Mouse (Mus musculus) intestine, embryonic 16.5 days (tissue): ENCODE measurements around the gene Il17re. TPM values are rescaled to one million over a fixed set of nuclear protein-coding genes. Genes with fewer than 3 reads are reported as not detected.

Experiments
- ATAC-seq: fragments of 200-750 bp; cut with Nextera tagmentation; 2 replicates; pipeline ENCODE4 v1.8.0; 2017; ENCODE audit warnings: moderate TSS enrichment, moderate library complexity
- H3K27ac ChIP-seq: fragments of 300-500 bp; sonication (generic); 2 replicates; pipeline ENCODE4 v1.5.1; 2014; ENCODE audit warnings: mild to moderate bottlenecking, low read length
- H3K27me3 ChIP-seq: fragments of 300-500 bp; sonication (generic); replicated peaks from 2 replicates; pipeline ENCODE4 v1.6.1; 2014; ENCODE audit warnings: low read length, control low read depth, mixed read lengths; ENCODE audit not compliant: control insufficient read depth, insufficient read depth
- H3K36me3 ChIP-seq: fragments of 300-500 bp; sonication (generic); 2 replicates; pipeline ENCODE4 v1.6.1; 2014; ENCODE audit warnings: low read length, control low read depth; ENCODE audit not compliant: control insufficient read depth, insufficient read depth
- H3K4me1 ChIP-seq: fragments of 300-500 bp; sonication (generic); 2 replicates; pipeline ENCODE4 v1.6.1; 2014; ENCODE audit warnings: low read length, control low read depth, mixed read lengths; ENCODE audit not compliant: control insufficient read depth, insufficient read depth
- H3K4me2 ChIP-seq: fragments of 300-500 bp; sonication (generic); 2 replicates; pipeline ENCODE4 v1.6.1; 2014; ENCODE audit warnings: low read depth, low read length, control low read depth
- H3K4me3 ChIP-seq: fragments of 300-500 bp; sonication (generic); 2 replicates; pipeline ENCODE4 v1.5.1; 2014; ENCODE audit warnings: mild to moderate bottlenecking, low read length
- H3K9ac ChIP-seq: fragments of 300-500 bp; sonication (generic); 2 replicates; pipeline ENCODE4 v1.6.1; 2014; ENCODE audit warnings: low read depth, low read length
- H3K9me3 ChIP-seq: fragments of 300-500 bp; sonication (generic); 2 replicates; pipeline ENCODE4 v1.6.1; 2016; ENCODE audit warnings: low read length, control low read depth; ENCODE audit not compliant: control insufficient read depth
- WGBS: fragments of 180-500 bp; shearing (Covaris S2); extraction: QIAGEN DNeasy Blood & Tissue Kit; methylation state at CpG from one replicate; pipeline ENCODE4 v1.1.7; 2014; 5-methylcytosine and 5-hydroxymethylcytosine counted together
- microRNA-seq: library from miRNA; unstranded; fragments of <30 nt; microRNA quantifications from one replicate; pipeline ENCODE4, GENCODE M21; 2016
- polyA plus RNA-seq: library from polyadenylated mRNA; unstranded; fragments of >200 nt; fragmentation: Nextera tagmentation; extraction: Ambion mirVana; gene quantifications from 2 replicates; pipeline ENCODE4 v1.2.1, GENCODE M21; 2015

Il17re gene
- polyA plus RNA-seq, 1 experiment from 2014 or later, result 9.5 TPM

DNA sequence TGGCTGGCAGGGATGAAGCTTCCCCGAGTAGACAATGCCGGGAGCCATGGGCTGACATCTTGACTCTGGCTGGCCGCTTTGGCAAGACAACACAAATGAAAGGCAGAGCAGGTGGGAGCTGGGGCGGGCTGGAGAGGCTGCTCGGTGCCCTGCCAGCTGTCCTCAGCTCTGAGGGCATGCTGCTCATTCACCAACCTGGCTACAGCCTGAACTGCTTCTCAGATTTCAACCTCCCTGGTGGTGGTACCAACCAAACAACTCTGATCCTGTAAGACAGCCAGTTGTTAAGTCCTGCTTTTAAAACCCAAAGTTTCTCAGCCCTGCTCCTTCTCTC, 50.6 kb downstream of the Il17re start:
- Histone ChIP-seq H3K27me3 (no peaks in the 10 kb centered on the region), H3K9me3 (no peaks in the 10 kb centered on the region), H3K4me2 (no peak overlapping the region), H3K9ac (no peak overlapping the region), H3K36me3 (peaks cover 3% of the 10 kb centered on the region; the same call in 1 of the 2 replicates), H3K4me1 (no peaks in the 10 kb centered on the region), H3K27ac (no peak overlapping the region), H3K4me3 (no peak overlapping the region)
- WGBS, result 44% methylated on average over 5 of the region's 5 CpGs
- ATAC-seq, result no peak

- peaks cover 37% of the 10 kb centered on the region for H3K36me3 ChIP-seq
- no peaks in the 10 kb centered on the region for H3K4me1 ChIP-seq
- H3K4me2 ChIP-seq, result no peak overlapping the region
- H3K9me3 ChIP-seq, result no peaks in the 10 kb centered on the region
- WGBS, result 82% methylated on average over 6 of the region's 6 CpGs
- H3K9ac ChIP-seq, result no peak overlapping the region
- peak; percentile 42; the same call in 1 of the 2 replicates for ATAC-seq
- no peak overlapping the region for H3K27ac ChIP-seq
- H3K27me3 ChIP-seq, result no peaks in the 10 kb centered on the region
- no peak overlapping the region for H3K4me3 ChIP-seq
These were observed 55.7 kb downstream of the Il17re start for GRCm38 (mm10) chr6:113513944-113514343.

GRCm38 (mm10) chr6:113514600-113514999, 56.3 kb downstream of the Il17re start:
- no peak overlapping the region for H3K4me2 ChIP-seq
- peaks cover 42% of the 10 kb centered on the region for H3K36me3 ChIP-seq
- 93% methylated on average over 3 of the region's 3 CpGs for WGBS
- no peaks in the 10 kb centered on the region for H3K27me3 ChIP-seq
- no peak for ATAC-seq
- no peak overlapping the region for H3K9ac ChIP-seq
- no peak overlapping the region for H3K4me3 ChIP-seq
- H3K4me1 ChIP-seq, result no peaks in the 10 kb centered on the region
- no peak overlapping the region for H3K27ac ChIP-seq
- H3K9me3 ChIP-seq, result no peaks in the 10 kb centered on the region

DNA sequence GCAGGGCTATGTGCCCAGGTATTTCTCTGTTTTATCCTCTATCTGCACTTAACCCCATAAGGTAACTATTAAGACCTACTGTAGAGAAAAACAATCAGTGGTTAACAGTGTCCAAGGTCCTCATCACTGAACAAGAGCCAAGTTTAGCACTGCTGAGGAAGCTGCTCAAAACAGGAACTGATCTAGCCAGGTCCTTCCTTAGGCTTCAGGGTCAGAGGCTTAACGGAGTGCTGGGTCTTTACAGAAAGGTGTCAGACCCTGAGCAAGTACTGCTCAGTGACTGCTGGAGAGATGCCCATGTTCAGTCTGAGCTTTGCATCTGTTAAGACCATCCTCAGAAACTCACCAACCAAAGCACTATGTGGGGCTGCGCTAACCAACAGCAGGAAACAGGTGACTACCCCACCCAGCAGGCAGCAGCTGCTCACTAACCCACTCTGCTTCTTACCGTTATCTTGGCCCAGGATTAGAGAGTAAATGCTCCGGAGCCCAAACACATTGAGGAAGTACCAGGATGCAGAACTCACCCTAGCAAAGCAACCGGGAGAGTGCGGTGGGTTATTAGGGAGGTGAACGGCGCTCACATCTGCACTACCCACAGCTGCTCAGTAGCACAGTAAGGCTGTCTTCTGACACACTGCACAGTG, 59.3 kb downstream of the Il17re start:
- peaks cover 46% of the 10 kb centered on the region for H3K36me3 ChIP-seq
- no peak overlapping the region for H3K4me3 ChIP-seq
- H3K9ac ChIP-seq, result no peak overlapping the region
- H3K4me2 ChIP-seq, result no peak overlapping the region
- H3K27me3 ChIP-seq, result no peaks in the 10 kb centered on the region
- H3K27ac ChIP-seq, result no peak overlapping the region
- no peak for ATAC-seq
- 91% methylated on average over 8 of the region's 8 CpGs for WGBS
- no peaks in the 10 kb centered on the region for H3K9me3 ChIP-seq
- H3K4me1 ChIP-seq, result no peaks in the 10 kb centered on the region

Small RNAs within 50 kb of the gene (microRNA-seq; reads per million reads assigned to microRNA genes)
- gene Gm24387, result not detected

Other genes with a start within 250 kb of the Il17re start
- 28.8 and 32.3 TPM in 2 replicates for gene Mtmr14, start 220.6 kb upstream of the Il17re start, polyA plus RNA-seq
- gene Cpne9, start 176.2 kb upstream of the Il17re start, polyA plus RNA-seq, result 0.02 TPM in 1 of 2 replicates, not detected in the other
- gene Brpf1, start 151.3 kb upstream of the Il17re start, polyA plus RNA-seq, result 11.6 and 13.4 TPM in 2 replicates
- 10.7 and 10.9 TPM in 2 replicates for gene Ogg1, start 131.5 kb upstream of the Il17re start, polyA plus RNA-seq
- 66.4 and 66.8 TPM in 2 replicates for gene Camk1, start 114.5 kb upstream of the Il17re start, polyA plus RNA-seq
- 44.4 and 45.1 TPM in 2 replicates for gene Tada3, start 80.6 kb upstream of the Il17re start, polyA plus RNA-seq
- 449 and 456 TPM in 2 replicates for gene Arpc4, start 80.4 kb upstream of the Il17re start, polyA plus RNA-seq
- 3.0 and 3.3 TPM in 2 replicates for gene Ttll3, start 69.2 kb upstream of the Il17re start, polyA plus RNA-seq
- 32.4 and 35.5 TPM in 2 replicates for gene Rpusd3, start 39.1 kb upstream of the Il17re start, polyA plus RNA-seq
- gene Cidec, start 22.7 kb upstream of the Il17re start, polyA plus RNA-seq, result 24.4 and 35.0 TPM in 2 replicates
- gene Jagn1, start 15.9 kb upstream of the Il17re start, polyA plus RNA-seq, result 82.6 and 89.7 TPM in 2 replicates
- gene Il17rc, start 12.9 kb downstream of the Il17re start, polyA plus RNA-seq, result 34.6 and 38.0 TPM in 2 replicates
- gene Creld1, start 24.8 kb downstream of the Il17re start, polyA plus RNA-seq, result 20.6 and 22.9 TPM in 2 replicates
- gene Prrt3, start 43.4 kb downstream of the Il17re start, polyA plus RNA-seq, result 0.22 and 0.42 TPM in 2 replicates
- gene Emc3, start 73.2 kb downstream of the Il17re start, polyA plus RNA-seq, result 93.1 and 94.5 TPM in 2 replicates
- 5.5 and 7.0 TPM in 2 replicates for gene Fancd2, start 73.2 kb downstream of the Il17re start, polyA plus RNA-seq
- gene Fancd2os, start 142.2 kb downstream of the Il17re start, polyA plus RNA-seq, result 0.20 TPM in 1 of 2 replicates, not detected in the other
- 185 and 199 TPM in 2 replicates for gene Brk1, start 146.3 kb downstream of the Il17re start, polyA plus RNA-seq
- 27.5 and 30.5 TPM in 2 replicates for gene Vhl, start 165.5 kb downstream of the Il17re start, polyA plus RNA-seq
- gene Irak2, start 180.0 kb downstream of the Il17re start, polyA plus RNA-seq, result 15.4 and 19.8 TPM in 2 replicates
- gene Tatdn2, start 238.6 kb downstream of the Il17re start, polyA plus RNA-seq, result 0.60 and 0.65 TPM in 2 replicates